Comparison of ENCODE assay signal across 24 mouse cellular contexts in the genomic region with DNA sequence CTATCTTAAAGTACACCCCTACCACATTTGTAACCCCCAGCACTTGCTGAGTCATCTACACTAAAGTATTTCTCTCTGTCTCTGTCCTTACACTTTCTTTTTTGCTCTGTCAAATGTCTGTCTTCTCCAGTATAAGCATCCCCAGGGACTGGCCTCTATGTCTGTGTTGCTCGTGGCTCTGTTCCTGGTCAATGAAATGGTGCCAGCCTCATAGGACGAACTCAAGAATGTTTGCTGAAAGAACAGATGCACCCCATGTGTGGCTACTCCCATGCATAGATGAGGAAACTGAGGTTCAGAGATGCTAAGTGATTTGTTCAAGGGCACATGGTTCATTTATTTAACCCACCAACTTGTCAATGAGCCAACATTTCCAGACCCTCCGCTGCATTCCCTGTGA. TPM values are rescaled to one million over a fixed set of nuclear protein-coding genes. Genes with fewer than 3 reads are reported as not detected.
A peak's percentile ranks its signal among the peaks of the same experiment; 100 is the strongest.
DNase-seq lines count a peak whose midpoint lies in the region; ATAC-seq lines count a peak whose summit lies in the region.
"Had no signal": no experiment of that assay in that cellular context is flagged by ENCODE, and none has a peak within 500 bp of the region (broad histone marks: within the 10 kb centered on the region; RNA-seq: fewer than 3 reads in every experiment).

No protein-coding gene starts in this region.

- H3K36me3 ChIP-seq in midbrain, embryonic 16.5 days (ENCODE audit: control insufficient read depth, insufficient read depth, low read length) = no peaks in the 10 kb centered on the region
- H3K36me3 ChIP-seq: embryonic facial prominence, embryonic 15.5 days; forebrain, embryonic 10.5 days; G1E; hindbrain, embryonic 13.5 days had no signal

- H3K9ac ChIP-seq in midbrain, embryonic 16.5 days (ENCODE audit: low read depth, low read length) = no peak overlapping the region
- H3K9ac ChIP-seq: embryonic facial prominence, embryonic 15.5 days; hindbrain, embryonic 13.5 days had no signal

- H3K27ac ChIP-seq in midbrain, embryonic 16.5 days (ENCODE audit: low read length) = peak overlapping the region; percentile 69
- H3K27ac ChIP-seq: embryonic facial prominence, embryonic 15.5 days; forebrain, embryonic 10.5 days; hindbrain, postnatal 0 days had no signal

- H3K4me1 ChIP-seq in midbrain, embryonic 16.5 days (ENCODE audit: control insufficient read depth, insufficient read depth, low read length) = peaks cover 14% of the 10 kb centered on the region

- ATAC-seq in midbrain, embryonic 16.5 days = no peak
- ATAC-seq: CD4-positive, CD25-positive, alpha-beta regulatory T cell, adult 4 months; forebrain, embryonic 14.5 days; hindbrain, postnatal 0 days had no signal

- H3K9me3 ChIP-seq in midbrain, embryonic 16.5 days (replicated peaks; ENCODE audit: control insufficient read depth, low read length, poor library complexity, severe bottlenecking) = no peaks in the 10 kb centered on the region
- H3K9me3 ChIP-seq: embryonic facial prominence, embryonic 15.5 days; forebrain, embryonic 10.5 days; G1E; heart, embryonic 10.5 days; hindbrain, embryonic 13.5 days had no signal

- peaks cover 11% of the 10 kb centered on the region for H3K27me3 ChIP-seq in midbrain, embryonic 16.5 days (ENCODE audit: control insufficient read depth, insufficient read depth, low read depth, low read length)
- H3K27me3 ChIP-seq: embryonic facial prominence, embryonic 15.5 days had no signal

- DNase-seq in cerebellum, adult 9-11 months = peak; percentile 50
- no peak for DNase-seq in cerebellum, postnatal 14 days
- DNase-seq in 3T3-L1 (ENCODE audit: low read depth, low spot score) (peak; percentile 38), MN1 (ENCODE audit: low spot score) (peak; percentile 28)
- DNase-seq in left cerebral cortex, adult 8-10 months (ENCODE audit: low spot score in 2 of 2) = no peak
- DNase-seq in layer of hippocampus, postnatal 36 days = no peak
- DNase-seq: adrenal gland, adult 2 months; adrenal gland, postnatal 25 days; B cell, adult 2 months; embryo, embryonic 11 days; heart, adult 18-20 months; heart, postnatal 10 days; heart, postnatal 4 days; kidney, adult 11 months had no signal

- H3K4me3 ChIP-seq in midbrain, embryonic 16.5 days (ENCODE audit: low read depth, low read length) = no peak overlapping the region
- H3K4me3 ChIP-seq: embryonic facial prominence, embryonic 15.5 days; erythroblast, embryonic 14.5 days; forebrain, embryonic 10.5 days; heart, embryonic 10.5 days; hindbrain, embryonic 13.5 days had no signal

- no peak overlapping the region for H3K4me2 ChIP-seq in midbrain, embryonic 16.5 days (ENCODE audit: low read length)
- H3K4me2 ChIP-seq: embryonic facial prominence, embryonic 15.5 days; hindbrain, embryonic 13.5 days had no signal

- WGBS in midbrain, embryonic 16.5 days = 68% methylated on average over 3 of the region's 3 CpGs

RNA-seq across cellular contexts. Expression of gene Speg, which starts 2.6 kb away (rescaled TPM):
- polyA plus RNA-seq in midbrain, embryonic 16.5 days (2015; fragmentation: Nextera tagmentation; extraction: Ambion mirVana) = 17.7 and 20.8 TPM in 2 replicates
- 100 to 1,000 TPM; 177 to 190 (median 187) TPM for total RNA-seq in left cerebral cortex, adult 8-10 months (2022)
- 100 to 1,000 TPM; 166 to 180 TPM for total RNA-seq in layer of hippocampus, postnatal 36 days (2021)

RNA-seq across cellular contexts. Expression of gene Des, which starts 12.3 kb away (rescaled TPM):
- 1.2 and 1.7 TPM in 2 replicates for polyA plus RNA-seq in midbrain, embryonic 16.5 days (2015; fragmentation: Nextera tagmentation; extraction: Ambion mirVana)
- 1 to 10 TPM in 3 of 4 experiments, under 1 TPM in 1; 0.89 to 2.9 (median 1.8) TPM for total RNA-seq in left cerebral cortex, adult 8-10 months (2022)
- 1 to 10 TPM in 1 of 2 experiments, under 1 TPM in 1; 0.72 to 1.1 TPM for total RNA-seq in layer of hippocampus, postnatal 36 days (2021)
- polyA plus RNA-seq: CD4-positive, CD25-positive, alpha-beta regulatory T cell, adult 4 months had no signal

RNA-seq across cellular contexts. Expression of gene Dnpep, which starts 54.7 kb away (rescaled TPM):
- polyA plus RNA-seq in midbrain, embryonic 16.5 days (2015; fragmentation: Nextera tagmentation; extraction: Ambion mirVana) = 136 and 145 TPM in 2 replicates
- 10 to 100 TPM; 56.5 to 63.2 (median 59.7) TPM for total RNA-seq in left cerebral cortex, adult 8-10 months (2022)
- 10 to 100 TPM; 39.4 to 46.7 TPM for total RNA-seq in layer of hippocampus, postnatal 36 days (2021)

Comparison
In these comparisons a context has a peak if more than half of its experiments do, and no peak if none do; other contexts are left out.
1. DNase-seq: peak in cerebellum, adult 9-11 months (single experiment), 3T3-L1 (single experiment) and MN1 (single experiment); none in cerebellum, postnatal 14 days (0 of 2), left cerebral cortex, adult 8-10 months (0 of 2) and layer of hippocampus, postnatal 36 days (0 of 2).